Mouse (Mus musculus) layer of hippocampus, postnatal 14 days (tissue): Measurements from ENCODE around the gene Commd1. TPM values are rescaled to one million over a fixed set of nuclear protein-coding genes. Genes with fewer than 3 reads are reported as not detected.
A peak's percentile ranks its signal among the peaks of the same experiment; 100 is the strongest.

ENCODE experiments used
- DNase-seq, 2 experiments: peaks; one replicate each; pipeline ENCODE4 v3.0.0; 2021 to 2022; ENCODE audit warnings: low spot score in 2 of 2, mixed read lengths in 1 of 2
- total RNA-seq, 2 experiments: library from RNA; stranded (reverse); gene quantifications; 2 replicates each; pipeline ENCODE4 v1.2.3; 2021

The Commd1 gene
- total RNA-seq, 2 experiments from 2014 or later, result 54.8 to 61.3 TPM

- no peak for DNase-seq
Observed at GRCm38 (mm10) chr11:22952668-22953067, 29.5 kb downstream of the Commd1 start.

- DNase-seq, result no peak
Observed at GRCm38 (mm10) chr11:22950131-22950530, 32.1 kb downstream of the Commd1 start.

- DNase-seq, result no peak
Observed at GRCm38 (mm10) chr11:22949101-22949500, 33.1 kb downstream of the Commd1 start.

GRCm38 (mm10) chr11:22938983-22939382 is 43.2 kb downstream of the Commd1 start:
- DNase-seq, result no peak

GRCm38 (mm10) chr11:22937716-22938316 is 44.4 kb downstream of the Commd1 start:
- peak in 1 of 2 experiments; percentile 14 for DNase-seq

- peak in 1 of 2 experiments; percentile 33 for DNase-seq
Observed at GRCm38 (mm10) chr11:22936446-22937125, 45.6 kb downstream of the Commd1 start.

GRCm38 (mm10) chr11:22932167-22932566 is 50.0 kb downstream of the Commd1 start:
- no peak for DNase-seq

GRCm38 (mm10) chr11:22931320-22931905 is 50.8 kb downstream of the Commd1 start:
- no peak for DNase-seq

- DNase-seq, result no peak
Observed at GRCm38 (mm10) chr11:22930129-22930528, 52.1 kb downstream of the Commd1 start.

GRCm38 (mm10) chr11:22928586-22929169 is 53.5 kb downstream of the Commd1 start:
- no peak for DNase-seq

- DNase-seq, result peak in 1 of 2 experiments; percentile 7
Observed at GRCm38 (mm10) chr11:22923606-22924005, 58.6 kb downstream of the Commd1 start.

GRCm38 (mm10) chr11:22922546-22922945 is 59.6 kb downstream of the Commd1 start:
- no peak for DNase-seq

GRCm38 (mm10) chr11:22919336-22919735 is 62.8 kb downstream of the Commd1 start:
- DNase-seq, result no peak

- DNase-seq, result no peak
Observed at GRCm38 (mm10) chr11:22917786-22918185, 64.4 kb downstream of the Commd1 start.

GRCm38 (mm10) chr11:22913744-22914143 is 68.4 kb downstream of the Commd1 start:
- no peak for DNase-seq

GRCm38 (mm10) chr11:22911831-22912230 is 70.4 kb downstream of the Commd1 start:
- no peak for DNase-seq

- DNase-seq, result no peak
Observed at GRCm38 (mm10) chr11:22906453-22906865, 75.7 kb downstream of the Commd1 start.

GRCm38 (mm10) chr11:22902923-22903322 is 79.3 kb downstream of the Commd1 start:
- DNase-seq, result no peak

- DNase-seq, result no peak
Observed at GRCm38 (mm10) chr11:22900041-22900440, 82.1 kb downstream of the Commd1 start.

- no peak for DNase-seq
Observed at GRCm38 (mm10) chr11:22897642-22898041, 84.5 kb downstream of the Commd1 start.

GRCm38 (mm10) chr11:22897127-22897526 is 85.1 kb downstream of the Commd1 start:
- DNase-seq, result no peak

GRCm38 (mm10) chr11:22893075-22893474 is 89.1 kb downstream of the Commd1 start:
- DNase-seq, result no peak
